Comparison of ENCODE assay signal across 8 mouse cellular contexts in genomic region chr11:20249296-20250110, GRCm38 (mm10). TPM values are rescaled to one million over a fixed set of nuclear protein-coding genes. Genes with fewer than 3 reads are reported as not detected.
DNase-seq lines count a peak whose midpoint lies in the region; ATAC-seq and TF ChIP-seq lines count a peak whose summit lies in the region.

Gene Cep68, minus strand, starts transcription at chr11:20249429.

- DNase-seq in A20 (ENCODE audit: low read depth, low spot score): peak; percentile 96
- peak; percentile 96 to 97 for DNase-seq in heart, adult 9 months (ENCODE audit: low spot score in 2 of 2)
- DNase-seq in monocyte, adult 2 months (ENCODE audit: low read depth in 1 of 2, low spot score in 2 of 2): peak; percentile 80 to 86
- peak; percentile 95 to 96 for DNase-seq in spleen, postnatal 36 days (ENCODE audit: low spot score in 2 of 2)

- peak within 1 kb of the TSS; percentile 42 for H3K27ac ChIP-seq in bone marrow macrophage, adult 2 months (ENCODE audit: insufficient read depth, low read depth, low read length)
- peak within 1 kb of the TSS; percentile 19 for H3K27ac ChIP-seq in embryonic fibroblast, embryonic 13.5 days (ENCODE audit: insufficient read depth, low read length)
- peak within 1 kb of the TSS; percentile 75 for H3K27ac ChIP-seq in kidney, embryonic 14.5 days (ENCODE audit: low read depth, low read length)
- H3K27ac ChIP-seq in limb, embryonic 15.5 days: peak within 1 kb of the TSS; percentile 91

- H3K4me3 ChIP-seq in bone marrow macrophage, adult 2 months (ENCODE audit: insufficient read depth, low read length): peak within 1 kb of the TSS; percentile 99
- H3K4me3 ChIP-seq in embryonic fibroblast, embryonic 13.5 days (ENCODE audit: insufficient read depth, low read length): peak within 1 kb of the TSS; percentile 56
- H3K4me3 ChIP-seq in kidney, embryonic 14.5 days (ENCODE audit: low read length): peak within 1 kb of the TSS; percentile 64
- peak within 1 kb of the TSS; percentile 90 for H3K4me3 ChIP-seq in limb, embryonic 15.5 days

- TF ChIP-seq POLR2A in bone marrow macrophage, adult 2 months (IDR thresholded peaks at IDR 0.05; ENCODE audit: borderline replicate concordance, low read depth, low read length): no peak
- peak; percentile 85 for TF ChIP-seq POLR2A in embryonic fibroblast, embryonic 13.5 days (IDR thresholded peaks at IDR 0.05; ENCODE audit: low read depth, low read length)

- peak within 1 kb of the TSS; percentile 79 for H3K9ac ChIP-seq in kidney, embryonic 14.5 days (ENCODE audit: low read depth, low read length)
- peak within 1 kb of the TSS; percentile 89 for H3K9ac ChIP-seq in limb, embryonic 15.5 days

- WGBS in kidney, embryonic 14.5 days: under 1% methylated on average over 42 of the region's 59 CpGs
- WGBS in limb, embryonic 15.5 days: under 1% methylated on average over 58 of the region's 59 CpGs

- TF ChIP-seq CTCF in bone marrow macrophage, adult 2 months (IDR thresholded peaks at IDR 0.05; ENCODE audit: low read depth, low read length): no peak
- no peak for TF ChIP-seq CTCF in embryonic fibroblast, embryonic 13.5 days (IDR thresholded peaks at IDR 0.05; ENCODE audit: borderline replicate concordance, insufficient read depth, low read length)

- peaks cover 28% of the 10 kb centered on the region for H3K4me1 ChIP-seq in bone marrow macrophage, adult 2 months (ENCODE audit: control insufficient read depth, insufficient read depth, low read length)
- peaks cover 13% of the 10 kb centered on the region for H3K4me1 ChIP-seq in embryonic fibroblast, embryonic 13.5 days (ENCODE audit: control insufficient read depth, insufficient read depth, low read length)
- H3K4me1 ChIP-seq in kidney, embryonic 14.5 days (ENCODE audit: control insufficient read depth, insufficient read depth, low read length): peaks cover 11% of the 10 kb centered on the region
- H3K4me1 ChIP-seq in limb, embryonic 15.5 days: peaks cover 21% of the 10 kb centered on the region

- peaks cover 5% of the 10 kb centered on the region for H3K36me3 ChIP-seq in kidney, embryonic 14.5 days (ENCODE audit: control insufficient read depth, insufficient read depth, low read length)
- no peaks in the 10 kb centered on the region for H3K36me3 ChIP-seq in limb, embryonic 15.5 days

- no peaks in the 10 kb centered on the region for H3K9me3 ChIP-seq in kidney, embryonic 14.5 days (ENCODE audit: control insufficient read depth, low read length)
- H3K9me3 ChIP-seq in limb, embryonic 15.5 days: no peaks in the 10 kb centered on the region

- peak; percentile 99 for ATAC-seq in kidney, embryonic 14.5 days (ENCODE audit: low FRiP score, low TSS enrichment)
- ATAC-seq in limb, embryonic 15.5 days (ENCODE audit: insufficient number of reproducible peaks, low FRiP score, low TSS enrichment, low read depth): peak; percentile 97

- peak within 1 kb of the TSS; percentile 91 for H3K4me2 ChIP-seq in kidney, embryonic 14.5 days (replicated peaks; ENCODE audit: low read depth, low read length)
- H3K4me2 ChIP-seq in limb, embryonic 15.5 days: peak within 1 kb of the TSS; percentile 80

- H3K27me3 ChIP-seq in kidney, embryonic 14.5 days (ENCODE audit: control insufficient read depth, insufficient read depth, low read length): no peaks in the 10 kb centered on the region
- no peaks in the 10 kb centered on the region for H3K27me3 ChIP-seq in limb, embryonic 15.5 days

RNA-seq across cellular contexts. Expression of gene Cep68, which starts in this region (rescaled TPM):
- polyA plus RNA-seq in bone marrow macrophage, adult 2 months (2012; ENCODE audit: insufficient read depth, insufficient read length, missing spikeins): 10.6 and 11.3 TPM in 2 replicates
- polyA plus RNA-seq in embryonic fibroblast, embryonic 13.5 days (2011; ENCODE audit: insufficient read length, low read depth, missing spikeins): 14.7 and 17.4 TPM in 2 replicates
- 17.1 and 40.8 TPM in 2 replicates for polyA plus RNA-seq in kidney, embryonic 14.5 days (2014; fragmentation: Nextera tagmentation; extraction: Ambion mirVana)
- 27.2 and 27.3 TPM in 2 replicates for polyA plus RNA-seq in limb, embryonic 15.5 days (2015; fragmentation: Nextera tagmentation; extraction: Ambion mirVana)

Comparison
In these comparisons a context has a peak if more than half of its experiments do, and no peak if none do; other contexts are left out.
1. Peak in every context shown above with its lines: DNase-seq, ATAC-seq, H3K4me3 ChIP-seq and H3K27ac ChIP-seq.
2. H3K27ac ChIP-seq: peak in every context shown above with its lines; median percentile 91 in limb, embryonic 15.5 days; 75 in kidney, embryonic 14.5 days; 42 in bone marrow macrophage, adult 2 months; 19 in embryonic fibroblast, embryonic 13.5 days.